Mouse (Mus musculus) urinary bladder, postnatal 25 days (tissue): ENCODE results near the gene Zdhhc9.
A peak's percentile ranks its signal among the peaks of the same experiment; 100 is the strongest.

Experiments
- DNase-seq: peaks from one replicate; pipeline ENCODE4 v3.0.0; 2022; ENCODE audit warnings: low spot score

Zdhhc9 gene

DNA sequence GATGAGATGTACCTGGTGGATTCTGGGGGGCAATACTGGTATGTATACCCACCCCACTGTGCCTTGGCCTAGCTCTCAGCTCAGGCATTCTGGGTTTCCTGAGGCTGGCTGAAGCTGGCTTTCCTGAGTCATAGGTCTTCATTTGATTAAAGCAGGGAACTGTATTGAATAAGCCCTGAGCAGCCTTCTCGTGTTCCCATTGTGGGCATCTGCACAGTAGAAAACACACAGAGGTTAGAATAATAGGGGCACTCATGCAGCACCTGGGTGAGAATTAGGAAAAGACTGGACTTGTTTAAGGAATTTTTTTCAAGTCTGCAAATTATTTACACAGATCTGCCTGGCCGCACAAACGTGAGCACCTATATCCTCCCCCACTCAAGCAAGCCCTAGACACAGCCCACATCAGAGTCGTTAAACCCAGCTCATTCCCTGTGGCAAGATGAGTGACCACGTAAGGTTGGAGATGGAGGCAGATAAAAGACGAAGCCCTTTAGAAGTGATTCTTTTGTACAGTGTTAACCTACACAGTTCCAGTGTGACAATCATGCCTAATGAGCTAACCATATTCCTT lies 81.7 kb downstream of the Zdhhc9 start:
- DNase-seq, result no peak

DNA sequence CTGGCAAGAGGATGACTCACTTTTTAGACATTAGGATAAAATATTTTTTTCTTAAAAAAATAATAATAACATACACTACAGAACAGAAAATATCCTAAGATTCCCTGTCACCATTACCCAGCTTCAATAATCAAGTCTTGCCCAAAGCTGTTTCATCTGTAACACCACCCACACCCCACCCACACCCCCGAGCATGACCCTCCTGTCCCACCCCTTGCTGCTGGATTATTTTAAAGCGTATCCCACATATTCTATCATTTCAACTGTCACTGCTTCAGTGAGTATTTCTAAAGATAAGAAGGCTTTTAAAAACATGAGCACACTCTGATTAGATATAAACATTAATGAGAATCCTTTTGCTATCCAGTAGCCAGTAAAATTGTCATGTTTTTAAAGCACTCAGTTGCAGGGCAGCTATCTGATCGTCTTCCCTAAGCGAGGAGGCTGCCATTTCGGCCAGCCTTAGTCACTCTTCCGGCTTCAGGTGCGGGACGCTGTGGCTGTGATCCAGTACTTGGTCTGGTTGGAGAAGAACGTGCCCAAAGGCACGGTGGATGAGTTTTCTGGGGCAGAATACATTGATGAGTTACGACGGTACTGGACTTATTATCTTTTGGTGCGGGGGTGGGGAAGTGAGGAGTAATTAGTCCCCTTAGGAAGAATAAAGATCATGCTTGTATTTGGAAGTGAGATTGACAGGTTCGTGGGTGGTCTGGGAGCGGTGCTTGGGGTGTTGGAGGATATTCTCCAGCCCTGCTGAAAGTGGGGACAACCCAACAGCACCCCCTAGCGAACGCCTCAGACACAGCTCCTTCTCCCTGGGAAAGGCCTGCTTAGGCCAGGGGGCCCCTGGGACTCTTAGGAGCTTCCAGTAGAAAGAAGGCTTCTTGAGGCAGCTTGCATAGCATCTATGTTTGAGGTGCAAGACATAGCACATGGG lies 84.3 kb downstream of the Zdhhc9 start:
- peak; percentile 53 for DNase-seq
